Mouse (Mus musculus) lung, embryonic 14.5 days (tissue): ENCODE data around the gene Trim2. TPM values are rescaled to one million over a fixed set of nuclear protein-coding genes. Genes with fewer than 3 reads are reported as not detected.

Source experiments
- ATAC-seq: fragments of 200-750 bp; cut with Nextera tagmentation; 2 replicates; pipeline ENCODE4 v1.8.0; 2017; ENCODE audit warnings: mild to moderate bottlenecking, moderate TSS enrichment, moderate library complexity; ENCODE audit not compliant: insufficient read depth
- DNase-seq: peaks from one replicate; pipeline ENCODE4 v3.0.0-alpha.2; 2015
- H3K27ac ChIP-seq: fragments of 300-500 bp; sonication (generic); 2 replicates; pipeline ENCODE4 v1.5.1; 2014; ENCODE audit warnings: low read depth, mild to moderate bottlenecking, moderate library complexity
- H3K27me3 ChIP-seq: fragments of 300-500 bp; sonication (generic); 2 replicates; pipeline ENCODE4 v1.6.1; 2014; ENCODE audit warnings: low read length, control low read depth; ENCODE audit not compliant: insufficient read depth
- H3K36me3 ChIP-seq: fragments of 300-500 bp; sonication (generic); 2 replicates; pipeline ENCODE4 v1.6.1; 2014; ENCODE audit warnings: control low read depth; ENCODE audit not compliant: insufficient read depth
- H3K4me1 ChIP-seq: fragments of 300-500 bp; sonication (generic); 2 replicates; pipeline ENCODE4 v1.6.1; 2014; ENCODE audit warnings: antibody characterized with exemption, control low read depth; ENCODE audit not compliant: insufficient read depth
- H3K4me2 ChIP-seq: fragments of 300-500 bp; sonication (generic); 2 replicates; pipeline ENCODE4 v1.6.1; 2014; ENCODE audit warnings: mild to moderate bottlenecking
- H3K4me3 ChIP-seq: fragments of 300-500 bp; sonication (generic); 2 replicates; pipeline ENCODE4 v1.5.1; 2014; ENCODE audit warnings: low read depth, low read length
- H3K9ac ChIP-seq: fragments of 300-500 bp; sonication (generic); 2 replicates; pipeline ENCODE4 v1.6.1; 2014
- H3K9me3 ChIP-seq: fragments of 300-500 bp; sonication (generic); 2 replicates; pipeline ENCODE4 v1.6.1; 2016; ENCODE audit warnings: low read depth, low read length, control low read depth
- CTCF ChIP-seq: IDR thresholded peaks from 2 replicates; pipeline ENCODE4 v1.5.1; 2016; ENCODE audit warnings: antibody characterized with exemption, low read depth
- whole genome bisulfite sequencing: fragments of 180-500 bp; shearing (Covaris S2); extraction: QIAGEN DNeasy Blood & Tissue Kit; methylation state at CpG from one replicate; pipeline ENCODE4 v1.1.7; 2014; 5-methylcytosine and 5-hydroxymethylcytosine counted together
- polyA plus RNA-seq: library from polyadenylated mRNA; unstranded; fragments of >200 nt; fragmentation: Nextera tagmentation; extraction: Ambion mirVana; gene quantifications from 2 replicates; pipeline ENCODE4 v1.2.1, GENCODE M21; 2014

Gene Trim2
- 25.9 and 27.0 TPM in 2 replicates for polyA plus RNA-seq

GRCm38 (mm10) chr3:84306777-84307176, at the start of gene Trim2:
Gene Trim2 (minus strand): TSS chr3:84306877.
- no peak for ATAC-seq
- H3K27ac ChIP-seq, result no peak within 1 kb of the TSS
- no peak for DNase-seq
- H3K4me2 ChIP-seq, result no peak within 1 kb of the TSS; the same call in 1 of the 2 replicates
- H3K4me3 ChIP-seq, result no peak within 1 kb of the TSS
- no peak within 1 kb of the TSS for H3K9ac ChIP-seq
- peaks cover 30% of the 10 kb centered on the region for H3K27me3 ChIP-seq
- H3K36me3 ChIP-seq, result no peaks in the 10 kb centered on the region
- no peaks in the 10 kb centered on the region for H3K9me3 ChIP-seq
- TF ChIP-seq CTCF, result no peak
- H3K4me1 ChIP-seq, result no peaks in the 10 kb centered on the region
- WGBS, result 96% methylated on average over 3 of the region's 3 CpGs

DNA sequence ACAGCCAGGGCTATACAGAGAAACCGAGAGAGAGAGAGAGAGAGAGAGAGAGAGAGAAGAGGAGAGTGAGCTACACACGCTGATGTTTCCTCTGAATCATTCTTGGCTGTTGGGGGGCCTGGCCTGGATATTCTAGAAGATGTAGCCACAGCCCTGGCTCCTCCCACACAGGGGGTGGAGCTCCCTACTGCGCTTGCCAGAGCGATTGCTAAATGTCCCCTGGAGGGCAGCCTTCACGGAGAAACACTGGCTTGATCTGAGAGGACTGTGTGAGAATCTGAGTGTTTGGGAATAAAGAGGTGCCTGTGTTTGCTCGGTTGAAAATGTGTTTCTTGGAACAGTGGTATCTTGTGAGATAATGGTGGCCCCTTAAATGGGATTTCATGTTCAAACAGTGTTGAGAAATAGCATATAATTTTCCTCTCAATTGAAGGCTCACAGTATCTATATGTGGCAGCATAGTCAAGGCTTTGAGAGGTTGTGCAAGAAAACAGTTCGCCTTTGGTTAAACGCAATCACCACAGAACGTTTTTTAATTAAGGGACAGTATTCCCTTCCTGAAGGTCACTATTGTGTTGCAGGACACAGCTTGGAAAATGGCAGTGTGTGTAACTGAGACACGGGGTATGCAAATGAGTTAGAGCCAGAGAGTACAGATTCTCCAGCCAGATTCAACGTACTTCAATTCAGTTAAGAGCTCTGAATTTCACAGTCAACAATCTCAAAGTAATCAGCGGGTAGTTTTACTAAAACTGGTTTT, 49.4 kb upstream of the Trim2 start:
- WGBS, result 36% methylated on average over 12 of the region's 12 CpGs
- H3K4me2 ChIP-seq, result no peak overlapping the region
- H3K4me1 ChIP-seq, result no peaks in the 10 kb centered on the region
- ATAC-seq, result peak; percentile 89
- H3K4me3 ChIP-seq, result no peak overlapping the region
- H3K27me3 ChIP-seq, result no peaks in the 10 kb centered on the region
- no peak overlapping the region for H3K9ac ChIP-seq
- no peak overlapping the region for H3K27ac ChIP-seq
- no peaks in the 10 kb centered on the region for H3K9me3 ChIP-seq
- TF ChIP-seq CTCF, result peak; percentile 50
- no peaks in the 10 kb centered on the region for H3K36me3 ChIP-seq
- DNase-seq, result peak; percentile 87

DNA sequence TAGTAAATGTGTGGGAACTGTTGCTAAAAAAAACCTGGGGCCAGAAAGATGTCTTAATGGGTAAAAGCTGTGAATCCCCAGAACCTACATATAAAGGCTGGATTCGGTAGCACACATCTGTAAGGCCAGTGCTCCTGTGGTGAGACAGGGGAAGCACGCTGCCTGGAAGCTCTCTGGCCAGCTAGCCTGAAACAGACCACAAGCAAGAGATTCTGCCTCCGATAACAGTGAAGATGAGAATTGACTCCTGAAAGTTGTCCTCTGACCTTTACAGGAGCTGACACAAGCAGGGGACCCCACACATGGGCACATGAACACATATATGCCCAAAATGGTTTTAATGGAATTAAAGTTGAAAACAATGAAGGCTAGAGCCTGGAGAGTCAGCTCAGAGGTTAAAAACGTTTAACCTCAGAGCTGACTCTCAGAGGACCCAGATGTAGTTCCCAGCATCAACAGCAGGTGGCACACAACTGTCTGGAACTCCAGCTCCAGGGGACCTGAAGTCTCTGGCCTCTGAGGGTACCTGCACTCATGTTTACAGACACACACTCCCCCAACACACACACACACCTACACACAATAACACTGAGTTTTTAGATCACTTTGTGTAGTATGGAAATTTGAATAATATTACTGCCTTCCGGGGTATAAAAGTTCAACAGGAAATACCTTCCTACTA, 45.8 kb upstream of the Trim2 start:
- no peaks in the 10 kb centered on the region for H3K4me1 ChIP-seq
- H3K9me3 ChIP-seq, result no peaks in the 10 kb centered on the region
- H3K4me3 ChIP-seq, result no peak overlapping the region
- ATAC-seq (peak; percentile 42; the same call in 1 of the 2 replicates), DNase-seq (peak; percentile 90)
- no peak overlapping the region for H3K27ac ChIP-seq
- no peak overlapping the region for H3K9ac ChIP-seq
- no peaks in the 10 kb centered on the region for H3K36me3 ChIP-seq
- WGBS, result 48% methylated on average over 5 of the region's 5 CpGs
- H3K4me2 ChIP-seq, result no peak overlapping the region
- no peaks in the 10 kb centered on the region for H3K27me3 ChIP-seq
- TF ChIP-seq CTCF, result peak; percentile 86

DNA sequence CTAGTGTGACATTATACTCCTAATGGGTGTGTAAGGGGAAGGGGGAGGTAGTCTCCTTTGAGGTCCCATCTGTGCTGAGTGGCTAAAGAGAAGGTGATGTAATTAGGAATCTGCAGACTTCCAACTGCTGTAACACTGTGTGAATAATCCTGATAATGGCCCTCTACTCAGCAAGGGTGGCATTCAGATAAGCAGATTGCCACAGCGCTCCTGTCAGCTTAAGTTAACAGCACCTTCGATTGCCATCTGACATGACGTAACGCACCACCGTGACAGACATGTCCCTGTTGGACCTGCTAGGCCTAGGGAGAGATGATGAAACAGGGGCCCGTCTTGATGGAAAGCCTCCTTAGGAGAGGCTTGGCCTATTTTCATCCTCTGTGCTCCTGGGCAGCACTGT, 43.6 kb upstream of the Trim2 start:
- ATAC-seq, result no peak
- H3K4me2 ChIP-seq, result no peak overlapping the region
- H3K9ac ChIP-seq, result no peak overlapping the region
- no peak for DNase-seq
- no peaks in the 10 kb centered on the region for H3K36me3 ChIP-seq
- H3K4me1 ChIP-seq, result peaks cover 8% of the 10 kb centered on the region; the same call in 1 of the 2 replicates
- no peak overlapping the region for H3K4me3 ChIP-seq
- 79% methylated on average over 6 of the region's 6 CpGs for WGBS
- H3K27ac ChIP-seq, result no peak overlapping the region
- TF ChIP-seq CTCF, result no peak
- H3K9me3 ChIP-seq, result no peaks in the 10 kb centered on the region
- H3K27me3 ChIP-seq, result no peaks in the 10 kb centered on the region

DNA sequence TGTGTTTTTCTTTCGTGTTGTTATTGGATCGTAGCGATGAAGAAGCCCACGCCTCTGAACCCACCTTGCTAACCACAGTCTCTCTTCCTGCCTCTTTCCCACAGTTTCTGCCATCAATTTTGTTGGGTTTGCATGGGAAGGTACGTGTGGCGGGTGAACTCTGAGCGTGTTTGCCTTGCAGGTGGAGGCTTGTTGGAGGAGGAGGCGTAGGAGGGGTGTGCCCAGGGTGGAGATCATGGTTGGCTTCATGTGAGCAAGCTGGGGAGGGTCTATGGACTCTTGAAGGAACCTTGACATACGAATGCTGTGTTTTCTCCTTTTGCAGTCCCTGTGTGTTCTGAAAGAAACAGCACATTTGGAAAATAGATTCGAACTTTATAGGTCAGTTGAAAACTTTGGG, 43.1 kb upstream of the Trim2 start:
- Histone ChIP-seq H3K9me3 (no peaks in the 10 kb centered on the region), H3K36me3 (no peaks in the 10 kb centered on the region), H3K4me1 (peaks cover 8% of the 10 kb centered on the region; the same call in 1 of the 2 replicates), H3K4me3 (no peak overlapping the region), H3K4me2 (no peak overlapping the region), H3K27me3 (no peaks in the 10 kb centered on the region), H3K27ac (no peak overlapping the region), H3K9ac (no peak overlapping the region)
- 86% methylated on average over 10 of the region's 10 CpGs for WGBS
- DNase-seq, result no peak
- TF ChIP-seq CTCF, result no peak
- no peak for ATAC-seq

DNA sequence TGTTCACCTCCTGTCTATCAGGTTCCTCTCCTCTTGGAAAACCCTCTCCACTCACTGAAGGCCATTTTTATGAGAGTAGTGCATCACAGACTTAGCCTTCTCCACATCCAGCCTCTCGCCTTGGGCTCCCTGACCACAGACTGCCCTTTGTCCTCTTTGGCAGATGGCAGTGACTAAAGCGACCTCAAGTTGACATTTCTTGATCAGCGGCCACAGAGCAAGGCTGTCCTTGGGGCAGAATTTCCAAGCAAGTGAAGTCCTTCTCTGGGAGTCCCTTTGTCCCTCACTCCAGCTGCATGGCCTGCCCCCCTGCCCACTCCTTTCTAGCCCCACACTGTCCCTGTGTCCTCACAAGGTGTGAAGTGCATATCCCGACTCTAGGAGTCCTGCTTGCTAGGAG, 40.7 kb upstream of the Trim2 start:
- H3K9me3 ChIP-seq, result no peaks in the 10 kb centered on the region
- WGBS, result 73% methylated on average over 4 of the region's 4 CpGs
- ATAC-seq, result no peak
- no peak overlapping the region for H3K4me2 ChIP-seq
- no peaks in the 10 kb centered on the region for H3K27me3 ChIP-seq
- H3K4me3 ChIP-seq, result no peak overlapping the region
- H3K36me3 ChIP-seq, result no peaks in the 10 kb centered on the region
- H3K4me1 ChIP-seq, result peaks cover 8% of the 10 kb centered on the region; the same call in 1 of the 2 replicates
- TF ChIP-seq CTCF, result no peak
- H3K27ac ChIP-seq, result no peak overlapping the region
- DNase-seq, result no peak
- H3K9ac ChIP-seq, result no peak overlapping the region

GRCm38 (mm10) chr3:84346456-84347150, 39.9 kb upstream of the Trim2 start:
- Histone ChIP-seq H3K4me1 (peaks cover 8% of the 10 kb centered on the region; the same call in 1 of the 2 replicates), H3K4me3 (no peak overlapping the region), H3K9ac (no peak overlapping the region), H3K27ac (no peak overlapping the region), H3K36me3 (no peaks in the 10 kb centered on the region), H3K9me3 (no peaks in the 10 kb centered on the region), H3K27me3 (no peaks in the 10 kb centered on the region), H3K4me2 (no peak overlapping the region)
- TF ChIP-seq CTCF, result peak; percentile 52
- ATAC-seq (no peak), DNase-seq (peak; percentile 70)
- 33% methylated on average over 10 of the region's 10 CpGs for WGBS
